Mouse (Mus musculus): ENCODE results near the gene Ankrd6. TPM values are rescaled to one million over a fixed set of nuclear protein-coding genes. Genes with fewer than 3 reads are reported as not detected.
A peak's percentile ranks its signal among the peaks of the same experiment; 100 is the strongest.

Gene Ankrd6
- total RNA-seq, 1 experiment from 2014 or later = 2.8 TPM

DNA sequence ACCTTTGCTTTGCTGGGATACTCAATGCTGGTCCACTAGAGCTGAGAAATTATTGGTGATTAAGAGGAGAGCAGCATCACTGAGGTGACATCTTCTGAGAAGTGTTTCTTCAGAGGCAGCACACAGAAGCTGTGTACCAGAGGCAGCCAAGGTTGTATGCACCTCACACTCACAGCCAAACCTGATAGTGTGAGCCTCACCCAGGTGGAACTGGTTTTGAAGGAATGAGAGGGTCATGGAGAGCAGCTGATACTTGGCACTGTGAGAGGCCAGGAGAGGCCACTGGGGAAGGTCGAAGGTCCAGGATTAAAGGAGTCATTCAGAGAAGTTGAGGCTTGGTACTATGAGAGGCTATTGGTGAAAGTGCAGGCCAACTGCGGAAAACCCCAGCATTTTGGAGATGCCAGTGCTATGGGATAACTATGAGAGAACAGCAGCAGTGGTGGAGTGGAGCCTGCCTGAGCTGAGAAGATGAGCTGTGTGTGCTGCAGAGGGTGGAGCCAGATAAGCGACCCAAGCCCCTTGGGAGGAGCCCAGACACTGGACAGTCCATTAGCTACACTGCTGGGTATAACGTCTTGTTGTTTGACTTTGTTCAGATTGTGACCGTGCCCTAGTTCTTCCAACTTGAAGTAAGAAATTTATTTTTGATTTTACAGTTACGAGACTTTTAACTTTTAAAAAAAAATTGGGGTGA is 33.8 kb downstream of the Ankrd6 start:
- no peak for ATAC-seq (replicated peaks in 1 of 2; ENCODE audit: insufficient read depth in 1 of 2, low FRiP score in 2 of 2, low TSS enrichment in 1 of 2, low read depth in 1 of 2, poor library complexity in 2 of 2, severe bottlenecking in 2 of 2)

DNA sequence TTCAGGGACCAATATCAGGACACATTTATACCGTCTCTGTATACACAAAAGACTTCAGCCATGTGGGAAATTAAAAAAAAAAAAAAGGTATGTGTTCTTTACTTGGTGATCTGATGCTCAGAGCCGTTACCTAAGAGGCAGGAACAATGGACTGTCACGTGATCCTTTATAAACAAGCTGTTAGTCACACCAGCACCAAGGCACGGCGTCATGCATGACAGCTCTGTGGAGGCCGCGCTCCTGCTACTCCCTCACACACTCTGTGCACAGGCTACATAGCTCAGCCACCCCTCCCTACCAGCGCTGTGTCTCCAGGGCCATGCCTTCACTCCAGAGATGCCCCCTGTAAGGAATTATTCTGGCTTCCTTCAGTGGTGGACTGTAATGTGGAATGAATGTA is 34.7 kb downstream of the Ankrd6 start:
- ATAC-seq (replicated peaks in 1 of 2; ENCODE audit: insufficient read depth in 1 of 2, low FRiP score in 2 of 2, low TSS enrichment in 1 of 2, low read depth in 1 of 2, poor library complexity in 2 of 2, severe bottlenecking in 2 of 2) = no peak; a peak in 2 of 4 replicates

DNA sequence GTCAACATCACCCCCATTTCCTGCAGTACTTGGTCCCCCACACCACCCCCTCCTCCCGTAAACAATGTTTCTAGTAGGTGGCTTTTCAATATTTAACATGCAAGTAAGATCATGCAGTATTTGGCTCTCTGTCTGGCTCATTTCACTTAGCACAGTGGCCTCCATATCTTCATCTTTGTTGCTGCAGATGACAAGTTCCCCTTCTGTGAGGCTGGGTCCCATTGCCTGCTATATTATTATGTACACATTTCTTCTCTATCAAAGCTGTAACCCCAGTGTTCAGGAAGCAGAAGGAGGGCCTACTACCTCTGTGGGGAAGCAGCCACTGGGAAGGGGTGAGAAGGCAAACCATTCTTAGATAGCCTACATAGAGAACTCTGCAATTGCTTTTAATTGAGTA is 40.6 kb downstream of the Ankrd6 start:
- no peak for ATAC-seq (replicated peaks in 1 of 2; ENCODE audit: insufficient read depth in 1 of 2, low FRiP score in 2 of 2, low TSS enrichment in 1 of 2, low read depth in 1 of 2, poor library complexity in 2 of 2, severe bottlenecking in 2 of 2)

DNA sequence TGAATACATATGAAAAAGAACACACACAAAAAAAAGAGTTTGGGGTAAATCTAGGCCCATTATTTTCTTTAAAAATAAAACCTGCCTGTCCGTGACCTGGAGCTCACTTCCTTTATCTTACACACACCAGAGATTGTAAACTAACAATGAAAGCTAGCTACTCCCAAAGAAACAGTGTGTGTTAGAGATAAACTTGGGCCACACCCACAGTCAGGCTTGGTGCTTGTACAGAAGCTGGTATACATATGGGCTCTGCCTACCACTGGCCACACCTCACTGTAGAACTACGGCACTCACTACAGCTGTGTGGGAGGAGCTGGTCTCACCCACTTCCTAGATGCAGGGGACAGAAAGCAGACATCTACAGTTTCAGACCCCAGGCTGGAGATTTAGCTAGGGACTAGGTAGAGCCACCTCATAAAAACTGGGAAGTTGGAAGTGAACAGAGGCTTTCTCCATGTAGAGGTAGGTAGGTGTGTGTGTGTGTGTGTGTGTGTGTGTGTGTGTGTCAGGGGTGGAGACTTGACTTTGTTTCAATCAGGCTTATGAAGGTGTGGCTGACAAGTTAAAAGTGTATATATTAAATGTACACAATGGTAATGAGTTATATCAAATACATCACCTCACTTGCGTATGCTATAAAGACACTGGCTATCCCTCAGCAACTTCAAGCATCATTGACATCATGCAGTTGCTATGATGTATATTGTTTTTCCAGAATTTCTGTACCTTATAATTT is 41.2 kb downstream of the Ankrd6 start:
- peak; percentile 24 to 47; a peak in 1 of 4 replicates for ATAC-seq (replicated peaks in 1 of 2; ENCODE audit: insufficient read depth in 1 of 2, low FRiP score in 2 of 2, low TSS enrichment in 1 of 2, low read depth in 1 of 2, poor library complexity in 2 of 2, severe bottlenecking in 2 of 2)

DNA sequence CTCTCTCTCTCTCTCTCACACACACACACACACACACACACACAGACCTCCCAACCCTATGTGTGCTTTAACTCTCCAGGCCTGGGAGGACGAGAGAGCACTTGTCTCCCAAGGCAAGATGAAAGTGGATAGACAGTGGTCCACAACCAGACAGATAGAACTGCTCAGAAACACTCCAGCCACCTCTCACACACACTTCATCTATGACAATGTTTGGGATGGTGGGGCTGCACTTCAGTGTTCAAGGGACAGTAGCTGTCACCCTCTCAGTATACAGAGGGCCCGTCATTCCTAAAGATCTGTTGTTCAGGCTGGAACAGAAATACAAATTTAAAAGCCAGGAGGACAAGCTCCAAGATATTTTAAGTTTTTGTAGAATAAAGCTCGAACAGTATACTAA is 43.0 kb downstream of the Ankrd6 start:
- no peak for ATAC-seq (replicated peaks in 1 of 2; ENCODE audit: insufficient read depth in 1 of 2, low FRiP score in 2 of 2, low TSS enrichment in 1 of 2, low read depth in 1 of 2, poor library complexity in 2 of 2, severe bottlenecking in 2 of 2)

DNA sequence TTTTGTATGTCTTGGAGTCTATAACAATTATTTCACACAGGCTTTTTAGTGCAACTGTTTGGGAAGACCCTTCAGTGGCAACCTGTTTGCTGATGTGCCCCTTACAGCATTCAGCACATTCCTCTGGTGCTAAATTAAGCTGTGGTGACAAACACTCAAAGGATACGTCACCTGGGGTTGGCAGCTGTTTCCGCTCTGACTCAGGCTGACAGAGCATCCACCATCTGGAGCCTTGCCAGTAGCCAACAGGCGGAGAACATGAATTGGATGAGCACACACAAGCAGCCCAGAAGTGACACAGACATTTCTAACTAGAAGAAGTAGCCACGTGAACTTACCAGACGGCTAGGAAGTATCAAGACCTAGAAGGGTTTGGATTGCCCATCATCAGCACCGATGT is 44.0 kb downstream of the Ankrd6 start:
- peak; percentile 81 to 89 for ATAC-seq (replicated peaks in 1 of 2; ENCODE audit: insufficient read depth in 1 of 2, low FRiP score in 2 of 2, low TSS enrichment in 1 of 2, low read depth in 1 of 2, poor library complexity in 2 of 2, severe bottlenecking in 2 of 2)

DNA sequence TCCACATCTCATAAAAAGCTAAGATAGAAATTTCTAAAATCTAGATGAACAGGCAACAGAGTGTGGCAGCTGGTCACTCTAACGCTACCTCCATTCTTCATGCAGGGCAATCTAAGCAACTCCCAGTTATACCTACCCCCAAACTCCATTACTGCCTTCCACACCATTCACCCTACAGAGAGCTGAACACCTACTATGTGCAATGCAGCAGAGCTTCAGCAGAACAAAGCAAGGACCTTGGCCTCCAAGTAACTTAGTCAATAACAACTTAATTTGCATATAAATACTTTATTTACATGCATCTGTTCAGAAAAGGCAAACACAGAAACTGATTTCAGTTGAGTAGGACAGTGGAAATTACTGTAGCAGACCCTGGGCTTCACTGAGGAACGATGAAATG is 44.7 kb downstream of the Ankrd6 start:
- no peak for ATAC-seq (replicated peaks in 1 of 2; ENCODE audit: insufficient read depth in 1 of 2, low FRiP score in 2 of 2, low TSS enrichment in 1 of 2, low read depth in 1 of 2, poor library complexity in 2 of 2, severe bottlenecking in 2 of 2)

DNA sequence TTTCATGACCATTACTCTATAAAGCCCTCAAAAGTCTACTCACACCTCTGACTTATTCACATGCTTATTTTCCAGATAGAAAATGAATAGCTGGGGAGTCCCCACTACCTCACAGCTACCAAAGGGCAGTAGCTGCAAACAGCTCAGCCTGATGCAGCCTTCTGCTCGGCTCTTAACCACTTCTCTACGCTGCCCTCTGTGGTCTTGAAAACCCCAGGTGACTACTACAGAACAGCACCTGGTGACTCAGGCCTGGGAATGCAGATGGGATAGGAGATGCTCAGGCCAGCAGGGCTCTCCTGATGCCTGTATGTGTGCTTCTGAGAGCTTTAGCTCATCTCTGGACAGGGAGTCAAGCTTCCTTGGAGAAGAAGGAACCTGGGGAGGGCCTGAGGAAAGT is 45.3 kb downstream of the Ankrd6 start:
- ATAC-seq (replicated peaks in 1 of 2; ENCODE audit: insufficient read depth in 1 of 2, low FRiP score in 2 of 2, low TSS enrichment in 1 of 2, low read depth in 1 of 2, poor library complexity in 2 of 2, severe bottlenecking in 2 of 2) = no peak

DNA sequence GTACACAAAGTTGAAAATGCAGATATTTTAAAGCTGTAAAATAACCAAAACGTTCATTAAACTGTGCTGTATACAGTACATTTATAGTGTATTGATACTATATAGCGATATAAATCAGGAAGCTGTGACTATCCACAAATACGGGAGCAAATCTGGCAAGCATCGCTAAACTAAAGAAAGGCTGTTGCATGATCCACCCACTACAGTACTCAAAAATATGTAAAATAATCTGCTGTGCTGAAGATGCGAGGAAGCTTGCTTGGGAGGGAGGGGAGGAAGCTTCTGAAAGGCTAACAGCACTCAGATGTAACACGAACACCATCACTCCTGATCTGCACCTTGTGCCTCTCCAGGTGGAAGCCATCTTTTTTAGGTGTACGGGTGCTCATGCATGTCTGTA is 46.8 kb downstream of the Ankrd6 start:
- no peak for ATAC-seq (replicated peaks in 1 of 2; ENCODE audit: insufficient read depth in 1 of 2, low FRiP score in 2 of 2, low TSS enrichment in 1 of 2, low read depth in 1 of 2, poor library complexity in 2 of 2, severe bottlenecking in 2 of 2)

DNA sequence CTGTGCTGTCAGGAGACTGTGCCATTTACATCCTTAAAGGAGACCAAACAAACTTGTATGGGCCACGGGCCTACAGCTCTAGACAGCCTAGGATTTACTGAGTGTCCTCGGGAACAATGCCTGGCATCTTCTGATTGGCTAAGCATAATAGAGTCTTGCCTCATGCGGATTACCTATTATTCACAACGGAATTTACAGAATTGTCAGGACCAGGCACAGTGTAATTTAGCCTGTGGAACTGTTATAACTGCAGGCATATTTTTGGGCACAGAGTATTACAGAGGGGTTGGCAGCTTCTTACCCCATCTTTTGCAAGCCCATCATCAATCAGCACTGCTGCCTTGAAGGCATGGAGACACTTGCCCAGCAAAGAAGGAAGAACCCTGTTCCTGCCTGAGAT is 51.6 kb downstream of the Ankrd6 start:
- no peak for ATAC-seq (replicated peaks in 1 of 2; ENCODE audit: insufficient read depth in 1 of 2, low FRiP score in 2 of 2, low TSS enrichment in 1 of 2, low read depth in 1 of 2, poor library complexity in 2 of 2, severe bottlenecking in 2 of 2)

DNA sequence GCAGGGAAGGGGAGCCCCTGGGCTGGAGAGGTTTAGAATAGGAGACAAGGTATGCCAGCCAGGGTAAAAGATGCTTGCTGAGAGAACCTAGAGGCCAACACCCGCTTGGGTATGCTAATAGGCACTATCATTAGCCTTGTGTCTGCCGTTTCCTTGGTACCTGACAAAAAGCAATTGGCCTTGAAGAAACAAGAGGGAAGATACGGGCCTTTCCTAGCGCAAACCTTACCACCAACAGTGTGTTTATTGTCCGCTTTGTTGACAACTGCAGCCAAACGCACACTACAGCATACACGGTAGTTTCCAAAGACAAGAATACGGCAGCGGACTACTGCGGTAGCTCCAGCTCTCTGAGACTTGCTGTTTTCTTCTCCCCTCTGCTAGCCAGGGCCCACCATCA is 59.3 kb downstream of the Ankrd6 start:
- no peak for ATAC-seq (replicated peaks in 1 of 2; ENCODE audit: insufficient read depth in 1 of 2, low FRiP score in 2 of 2, low TSS enrichment in 1 of 2, low read depth in 1 of 2, poor library complexity in 2 of 2, severe bottlenecking in 2 of 2)

DNA sequence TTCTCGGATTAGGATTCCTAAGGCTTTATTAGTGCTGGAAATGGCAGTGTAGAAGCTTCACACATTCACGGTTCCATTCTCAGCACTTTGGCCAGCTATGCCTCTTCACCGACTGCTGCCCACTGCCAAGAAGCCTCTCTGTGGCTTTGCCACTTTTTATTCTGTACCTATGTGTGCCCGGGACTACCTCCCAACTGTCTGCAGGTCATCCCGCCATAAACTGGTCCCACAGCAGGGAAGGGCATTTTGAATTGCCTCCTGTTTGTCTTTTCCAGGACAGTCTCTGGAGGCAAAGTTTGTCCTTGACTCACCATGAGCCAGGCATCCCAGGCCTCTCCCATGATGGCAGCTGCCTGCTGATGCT is 59.9 kb downstream of the Ankrd6 start:
- no peak for ATAC-seq (replicated peaks in 1 of 2; ENCODE audit: insufficient read depth in 1 of 2, low FRiP score in 2 of 2, low TSS enrichment in 1 of 2, low read depth in 1 of 2, poor library complexity in 2 of 2, severe bottlenecking in 2 of 2)

DNA sequence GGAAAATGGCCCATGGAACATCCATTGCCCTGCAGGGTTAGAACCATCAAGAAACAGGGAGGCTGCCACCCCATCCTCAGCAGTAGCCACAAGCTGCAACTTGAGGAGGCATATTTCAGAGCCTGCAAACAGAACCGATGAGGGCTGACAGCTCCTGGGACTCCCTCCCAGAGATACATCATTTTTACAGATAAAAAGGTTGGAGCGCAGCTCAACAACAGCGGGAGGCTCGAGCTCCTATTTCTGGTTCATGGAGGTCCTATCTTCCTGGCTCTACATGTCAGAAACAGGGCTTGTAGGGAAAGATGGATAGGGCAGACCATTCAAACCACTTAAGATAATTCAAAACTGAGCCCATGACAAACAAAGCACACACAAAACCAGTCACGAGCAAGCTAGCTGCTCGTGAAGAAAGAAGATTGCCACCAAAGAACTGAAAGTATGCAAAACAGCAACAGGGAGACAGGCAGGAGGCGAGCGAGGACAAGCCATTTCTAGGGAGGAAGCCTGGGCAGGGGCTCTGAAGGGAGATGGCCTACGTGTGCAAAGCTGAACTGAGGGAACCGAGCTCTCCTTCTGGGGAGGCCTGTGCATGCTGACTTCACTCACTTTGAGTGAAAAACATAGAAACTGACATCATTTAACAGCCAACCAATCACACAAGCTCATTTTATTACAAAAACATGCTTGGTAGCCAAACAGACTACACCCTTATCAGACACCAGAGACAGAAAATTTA is 60.5 kb downstream of the Ankrd6 start:
- no peak for ATAC-seq (replicated peaks in 1 of 2; ENCODE audit: insufficient read depth in 1 of 2, low FRiP score in 2 of 2, low TSS enrichment in 1 of 2, low read depth in 1 of 2, poor library complexity in 2 of 2, severe bottlenecking in 2 of 2)

DNA sequence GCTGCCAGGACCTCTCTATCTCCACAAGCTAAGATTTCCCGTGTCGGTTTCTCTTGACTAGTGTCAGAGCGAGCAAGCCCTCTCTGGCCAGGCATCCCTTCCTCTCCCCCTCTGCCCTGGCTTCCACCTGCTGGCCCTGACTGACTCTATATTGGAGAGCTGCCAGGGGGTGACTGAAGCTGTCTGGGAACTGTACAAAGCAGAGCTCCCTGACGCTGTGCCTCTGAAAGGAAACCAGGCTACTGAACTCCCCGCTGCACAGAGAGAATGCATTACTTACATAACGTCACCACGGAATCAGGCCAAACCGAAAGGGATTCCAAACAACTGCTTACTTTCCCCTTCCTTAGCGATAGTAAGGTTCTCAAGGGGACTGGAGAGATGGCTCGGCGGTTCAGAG is 61.4 kb downstream of the Ankrd6 start:
- ATAC-seq (replicated peaks in 1 of 2; ENCODE audit: insufficient read depth in 1 of 2, low FRiP score in 2 of 2, low TSS enrichment in 1 of 2, low read depth in 1 of 2, poor library complexity in 2 of 2, severe bottlenecking in 2 of 2) = peak; percentile 87 to 89

DNA sequence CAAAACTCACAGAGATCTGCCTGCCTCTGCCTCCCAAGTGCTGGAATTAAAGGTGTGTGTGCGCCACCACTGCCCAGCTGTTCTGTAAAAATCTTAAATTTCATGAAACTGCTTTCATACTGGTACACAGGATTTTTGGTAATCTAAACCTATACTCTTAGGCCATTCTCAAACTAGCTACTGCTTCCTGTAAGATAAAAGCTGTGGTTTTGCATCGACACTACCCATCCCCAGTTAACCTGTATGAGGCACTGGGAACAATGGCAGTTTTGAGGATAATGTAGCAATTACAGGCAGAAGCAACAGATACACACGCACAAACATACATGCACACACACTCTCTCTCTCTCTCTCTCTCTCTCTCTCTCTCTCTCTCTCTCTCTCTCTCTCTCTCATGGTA is 64.2 kb downstream of the Ankrd6 start:
- ATAC-seq (replicated peaks in 1 of 2; ENCODE audit: insufficient read depth in 1 of 2, low FRiP score in 2 of 2, low TSS enrichment in 1 of 2, low read depth in 1 of 2, poor library complexity in 2 of 2, severe bottlenecking in 2 of 2) = no peak

DNA sequence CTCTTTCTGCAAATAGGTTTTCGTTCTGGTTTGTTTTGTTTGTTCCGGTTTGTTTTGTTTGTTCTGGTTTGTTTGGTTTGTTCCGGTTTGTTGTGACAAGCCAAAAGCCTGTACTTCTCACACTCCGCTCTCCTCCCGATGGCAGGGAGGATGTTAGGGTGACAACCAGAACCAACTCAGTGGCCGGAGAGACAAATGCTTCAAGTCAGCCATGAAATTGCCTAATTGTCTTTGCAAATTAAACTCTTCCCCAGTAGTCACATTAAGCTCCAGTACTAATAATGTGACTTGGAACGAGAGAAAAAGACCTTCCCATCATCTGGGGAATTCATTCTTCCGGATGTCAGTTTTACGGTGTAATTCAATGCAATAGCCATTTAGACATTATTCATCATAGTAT is 66.0 kb downstream of the Ankrd6 start:
- no peak for ATAC-seq (replicated peaks in 1 of 2; ENCODE audit: insufficient read depth in 1 of 2, low FRiP score in 2 of 2, low TSS enrichment in 1 of 2, low read depth in 1 of 2, poor library complexity in 2 of 2, severe bottlenecking in 2 of 2)

DNA sequence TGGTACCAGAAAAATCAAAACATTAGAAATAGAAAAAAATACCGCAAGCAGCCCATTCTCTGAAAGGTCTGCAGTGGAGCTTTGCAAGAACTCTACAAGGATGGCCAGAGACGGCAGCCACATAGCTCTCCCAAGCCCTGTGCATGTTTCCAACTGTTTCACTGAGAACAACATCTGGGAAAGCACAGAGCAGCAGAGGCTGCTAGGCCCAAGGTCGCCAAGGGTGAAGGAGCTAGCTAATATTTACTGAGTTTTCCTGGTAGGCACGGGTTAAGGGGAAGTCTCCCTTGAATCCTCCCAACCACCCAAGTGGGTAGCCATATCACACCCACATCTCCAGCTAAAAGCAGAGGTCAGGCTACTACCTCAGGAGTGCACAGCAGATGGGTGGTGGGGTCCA is 69.6 kb downstream of the Ankrd6 start:
- no peak for ATAC-seq (replicated peaks in 1 of 2; ENCODE audit: insufficient read depth in 1 of 2, low FRiP score in 2 of 2, low TSS enrichment in 1 of 2, low read depth in 1 of 2, poor library complexity in 2 of 2, severe bottlenecking in 2 of 2)

DNA sequence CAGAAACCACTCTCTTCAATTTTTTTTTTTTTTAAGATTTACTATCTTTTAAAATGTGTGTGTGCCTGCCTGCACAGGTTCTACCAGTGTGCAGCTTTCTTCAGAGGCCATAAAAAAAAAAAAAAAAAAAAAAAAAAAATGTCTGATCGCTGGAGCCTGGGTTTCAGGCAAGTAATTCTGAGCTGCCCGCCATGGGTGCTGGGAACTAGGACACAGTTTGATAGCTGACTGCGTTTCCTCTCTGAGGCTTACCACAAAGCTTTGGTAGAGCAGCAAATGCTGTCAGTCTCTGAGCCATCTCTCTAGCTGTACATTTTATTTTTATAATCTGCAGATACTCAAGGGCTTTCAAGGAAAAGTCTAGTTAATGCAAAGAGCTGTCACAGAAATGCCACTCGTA is 76.0 kb downstream of the Ankrd6 start:
- ATAC-seq (replicated peaks in 1 of 2; ENCODE audit: insufficient read depth in 1 of 2, low FRiP score in 2 of 2, low TSS enrichment in 1 of 2, low read depth in 1 of 2, poor library complexity in 2 of 2, severe bottlenecking in 2 of 2) = peak; percentile 47 to 61; a peak in 2 of 4 replicates

All from hematopoietic stem cell, adult 5-6 weeks (primary cell).